Mouse (Mus musculus): Measurements from ENCODE around the gene Cpsf3.

- TF ChIP-seq CTCF (IDR thresholded peaks at IDR 0.05; ENCODE audit: low read depth, low read length), result no peak
- TF ChIP-seq POLR2A (IDR thresholded peaks at IDR 0.05; ENCODE audit: extremely low read depth, insufficient read depth, low read length), result no peak
Observed at GRCm38 (mm10) chr12:21326325-21326724, 41.1 kb downstream of the Cpsf3 start.

All from liver, adult 2 months (tissue).